Mouse (Mus musculus) forebrain, embryonic 11.5 days (tissue): Measurements from ENCODE around the gene Glb1l. TPM values are rescaled to one million over a fixed set of nuclear protein-coding genes. Genes with fewer than 3 reads are reported as not detected.

Experiments
- ATAC-seq: fragments of 200-750 bp; cut with Nextera tagmentation; replicated peaks from 2 replicates; pipeline ENCODE4 v1.8.0; 2017; ENCODE audit warnings: moderate TSS enrichment; ENCODE audit not compliant: low FRiP score
- DNase-seq: peaks from one replicate; pipeline ENCODE4 v3.0.0-alpha.2; 2017; ENCODE audit warnings: low spot score
- H3K27ac ChIP-seq: fragments of 300-500 bp; sonication (generic); 2 replicates; pipeline ENCODE4 v1.5.1; 2014; ENCODE audit warnings: low read depth, low read length
- H3K27me3 ChIP-seq: fragments of 300-500 bp; sonication (generic); 2 replicates; pipeline ENCODE4 v1.6.1; 2014; ENCODE audit warnings: mild to moderate bottlenecking, low read length, mixed read lengths; ENCODE audit not compliant: control insufficient read depth, insufficient read depth
- H3K36me3 ChIP-seq: fragments of 300-500 bp; sonication (generic); 2 replicates; pipeline ENCODE4 v1.6.1; 2014; ENCODE audit warnings: mild to moderate bottlenecking, low read length, moderate library complexity, mixed read lengths; ENCODE audit not compliant: control insufficient read depth, insufficient read depth
- H3K4me1 ChIP-seq: fragments of 300-500 bp; sonication (generic); replicated peaks from 2 replicates; pipeline ENCODE4 v1.6.1; 2014; ENCODE audit warnings: low read length, mixed read lengths; ENCODE audit not compliant: control insufficient read depth, insufficient read depth
- H3K4me2 ChIP-seq: fragments of 300-500 bp; sonication (generic); 2 replicates; pipeline ENCODE4 v1.6.1; 2014; ENCODE audit warnings: low read depth, mild to moderate bottlenecking, low read length, moderate library complexity, mixed read lengths; ENCODE audit not compliant: severe bottlenecking
- H3K4me3 ChIP-seq: fragments of 300-500 bp; sonication (generic); 2 replicates; pipeline ENCODE4 v1.5.1; 2014; ENCODE audit warnings: low read depth, low read length
- H3K9ac ChIP-seq: fragments of 300-500 bp; sonication (generic); 2 replicates; pipeline ENCODE4 v1.6.1; 2014; ENCODE audit warnings: low read length
- H3K9me3 ChIP-seq: fragments of 300-500 bp; sonication (generic); 2 replicates; pipeline ENCODE4 v1.6.1; 2016; ENCODE audit warnings: low read length, mixed read lengths; ENCODE audit not compliant: control insufficient read depth
- WGBS: fragments of 180-500 bp; shearing (Covaris S2); extraction: QIAGEN DNeasy Blood & Tissue Kit; methylation state at CpG from one replicate; pipeline ENCODE4 v1.1.7; 2014; 5-methylcytosine and 5-hydroxymethylcytosine counted together
- polyA plus RNA-seq: library from polyadenylated mRNA; unstranded; fragments of >200 nt; fragmentation: Nextera tagmentation; extraction: Ambion mirVana; gene quantifications from 2 replicates; pipeline ENCODE4 v1.2.1, GENCODE M21; 2014

Glb1l gene
- polyA plus RNA-seq, 1 experiment from 2014 or later, result 18.5 TPM

DNA sequence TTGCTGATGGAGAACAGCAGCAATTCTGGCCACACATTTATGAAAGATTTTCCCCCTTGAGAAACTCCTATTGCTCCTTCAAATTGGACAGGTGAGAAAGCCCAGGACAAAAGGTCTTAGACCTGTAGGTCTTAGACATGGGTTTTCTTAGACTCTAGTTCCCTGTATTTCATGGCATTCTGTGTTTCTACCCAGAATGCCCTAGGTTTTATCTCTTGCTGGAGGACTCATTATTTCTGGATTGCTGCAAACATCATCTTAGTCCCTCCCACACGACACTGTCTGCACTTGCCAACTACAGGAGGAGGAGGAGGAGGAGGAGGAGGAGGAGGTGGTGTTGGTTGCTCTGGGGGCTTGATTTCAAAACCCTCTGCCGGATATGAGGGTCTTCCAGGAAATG is 15.5 kb upstream of the Glb1l start:
- H3K4me1 ChIP-seq, result no peaks in the 10 kb centered on the region
- H3K9ac ChIP-seq, result no peak overlapping the region
- 75% methylated on average over 2 of the region's 2 CpGs for WGBS
- no peak overlapping the region for H3K4me3 ChIP-seq
- H3K36me3 ChIP-seq, result no peaks in the 10 kb centered on the region
- H3K27me3 ChIP-seq, result peaks cover 5% of the 10 kb centered on the region; the same call in 1 of the 2 replicates
- no peak overlapping the region for H3K4me2 ChIP-seq
- H3K27ac ChIP-seq, result no peak overlapping the region
- no peaks in the 10 kb centered on the region for H3K9me3 ChIP-seq
- DNase-seq (no peak), ATAC-seq (no peak)

DNA sequence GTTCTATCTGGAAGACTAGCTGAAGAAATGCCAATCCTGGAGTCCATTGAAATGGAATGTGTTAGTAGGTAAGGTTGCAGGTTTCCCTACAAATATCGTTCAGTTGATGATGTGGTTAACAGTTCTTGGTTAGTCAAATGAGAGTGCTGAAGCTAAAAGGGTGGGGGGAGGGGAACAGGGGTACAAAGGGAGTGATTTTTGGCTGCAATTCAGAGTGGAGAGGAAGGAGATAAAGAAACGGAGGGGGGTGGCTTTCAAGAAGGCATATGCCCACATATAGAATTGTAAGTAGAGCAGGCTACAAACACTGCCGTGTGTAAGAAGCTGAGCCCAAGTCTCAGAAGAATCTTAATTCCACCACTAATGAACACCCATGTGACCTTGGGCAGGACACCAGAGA is 14.9 kb upstream of the Glb1l start:
- no peak for ATAC-seq
- no peak overlapping the region for H3K4me3 ChIP-seq
- no peak overlapping the region for H3K4me2 ChIP-seq
- H3K9me3 ChIP-seq, result no peaks in the 10 kb centered on the region
- no peaks in the 10 kb centered on the region for H3K36me3 ChIP-seq
- no peak overlapping the region for H3K27ac ChIP-seq
- DNase-seq, result no peak
- no peak overlapping the region for H3K9ac ChIP-seq
- H3K4me1 ChIP-seq, result no peaks in the 10 kb centered on the region
- peaks cover 11% of the 10 kb centered on the region for H3K27me3 ChIP-seq
- WGBS, result 71% methylated on average over 3 of the region's 3 CpGs

DNA sequence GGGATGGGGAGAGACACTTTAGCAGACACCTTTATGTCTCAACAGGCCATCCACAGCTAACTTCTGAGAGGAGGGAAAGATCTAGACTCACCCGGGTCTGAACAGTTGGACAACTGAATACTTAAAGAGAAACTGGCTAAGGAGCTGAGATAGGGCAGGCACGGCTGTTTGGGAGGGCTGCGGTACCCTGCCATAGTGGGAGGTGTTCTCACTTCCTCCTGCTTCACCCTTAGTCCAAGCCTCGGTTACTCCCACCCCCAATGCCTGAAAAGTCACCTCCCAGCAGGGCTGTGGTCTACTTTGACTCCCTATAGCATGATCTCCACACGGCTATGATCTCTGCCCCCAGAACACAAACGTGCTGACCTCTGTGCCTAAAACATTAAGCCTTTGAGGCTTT is 12.9 kb upstream of the Glb1l start:
- ATAC-seq (no peak), DNase-seq (no peak)
- Histone ChIP-seq H3K27ac (no peak overlapping the region), H3K4me1 (peaks cover 9% of the 10 kb centered on the region), H3K36me3 (no peaks in the 10 kb centered on the region), H3K4me3 (no peak overlapping the region), H3K9me3 (no peaks in the 10 kb centered on the region), H3K9ac (no peak overlapping the region), H3K4me2 (no peak overlapping the region), H3K27me3 (peaks cover 30% of the 10 kb centered on the region)
- whole genome bisulfite sequencing, result 73% methylated on average over 6 of the region's 6 CpGs

DNA sequence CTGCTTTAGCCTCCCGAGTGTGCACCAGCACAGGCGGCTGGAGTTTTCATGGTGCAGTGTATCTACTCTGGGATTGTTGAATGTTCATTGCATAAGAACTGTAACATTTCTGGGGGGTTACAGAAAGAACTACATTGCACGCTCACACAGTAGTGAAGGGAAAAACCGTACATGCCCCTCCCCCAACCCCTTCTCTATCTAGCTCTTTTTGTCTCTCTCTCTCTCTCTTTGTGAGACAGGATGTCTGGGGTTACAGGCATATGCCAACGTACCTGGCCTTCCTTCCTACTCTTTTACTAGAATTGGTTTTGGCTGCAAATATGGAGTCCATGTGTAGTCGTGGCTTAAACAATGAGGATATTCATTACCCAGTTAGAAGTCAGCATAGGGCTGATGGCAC is 12.3 kb upstream of the Glb1l start:
- DNase-seq (no peak), ATAC-seq (no peak)
- H3K4me3 ChIP-seq, result no peak overlapping the region
- WGBS, result 82% methylated on average over 6 of the region's 6 CpGs
- H3K4me2 ChIP-seq, result no peak overlapping the region
- H3K27ac ChIP-seq, result no peak overlapping the region
- H3K27me3 ChIP-seq, result peaks cover 36% of the 10 kb centered on the region
- no peaks in the 10 kb centered on the region for H3K36me3 ChIP-seq
- no peak overlapping the region for H3K9ac ChIP-seq
- no peaks in the 10 kb centered on the region for H3K9me3 ChIP-seq
- peaks cover 12% of the 10 kb centered on the region for H3K4me1 ChIP-seq

DNA sequence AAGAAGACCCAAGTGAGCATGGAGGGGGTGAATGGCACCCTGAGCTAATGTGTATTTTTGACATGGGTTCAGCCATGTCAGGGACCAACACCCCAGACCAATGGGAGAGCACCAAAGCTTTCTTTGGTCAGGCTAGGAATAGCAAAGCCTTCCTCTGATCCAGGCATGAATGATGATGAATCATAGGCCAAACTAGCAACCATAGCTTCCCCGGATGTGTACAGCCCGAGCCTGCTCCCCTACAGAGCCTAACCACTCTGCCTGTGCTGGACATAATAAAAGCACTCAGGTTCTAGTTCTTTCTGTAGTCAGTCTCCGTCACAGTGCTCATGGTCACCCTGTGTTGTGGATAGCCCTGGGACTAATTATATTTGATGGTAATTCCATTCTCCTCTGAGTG is 10.9 kb upstream of the Glb1l start:
- Histone ChIP-seq H3K9me3 (no peaks in the 10 kb centered on the region), H3K36me3 (no peaks in the 10 kb centered on the region), H3K9ac (no peak overlapping the region), H3K4me1 (peaks cover 12% of the 10 kb centered on the region), H3K4me2 (no peak overlapping the region), H3K4me3 (no peak overlapping the region), H3K27me3 (peaks cover 48% of the 10 kb centered on the region), H3K27ac (no peak overlapping the region)
- DNase-seq, result no peak
- no peak for ATAC-seq
- 82% methylated on average over 3 of the region's 3 CpGs for WGBS

DNA sequence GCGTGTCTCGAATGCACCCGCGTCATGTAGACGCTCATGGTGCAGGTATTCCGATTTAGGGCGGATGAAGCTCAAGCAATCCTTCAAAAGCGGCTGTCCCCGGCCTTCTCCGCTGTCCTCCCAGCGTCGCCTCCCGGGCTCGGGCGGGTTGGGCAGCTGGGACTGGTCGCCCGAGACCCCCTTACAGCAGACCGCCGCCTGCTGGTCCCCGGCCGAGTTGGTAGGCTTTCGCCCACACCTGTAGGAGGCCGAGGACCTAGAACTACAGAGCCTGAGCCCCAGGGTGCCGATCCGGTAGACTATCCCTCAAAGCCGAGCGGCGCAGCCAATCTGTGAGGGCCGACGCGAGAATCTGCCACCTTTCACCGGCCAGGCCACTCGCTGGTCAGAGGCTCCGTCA is 8.9 kb upstream of the Glb1l start, which contains the start of gene Tuba4a:
Tuba4a (minus strand) TSS at position 335 of the 400 bp plus-strand sequence.
- WGBS, result under 1% methylated on average over 34 of the region's 34 CpGs
- Histone ChIP-seq H3K36me3 (no peaks in the 10 kb centered on the region; the same call in 1 of the 2 replicates), H3K27ac (no peak within 1 kb of the TSS)

DNA sequence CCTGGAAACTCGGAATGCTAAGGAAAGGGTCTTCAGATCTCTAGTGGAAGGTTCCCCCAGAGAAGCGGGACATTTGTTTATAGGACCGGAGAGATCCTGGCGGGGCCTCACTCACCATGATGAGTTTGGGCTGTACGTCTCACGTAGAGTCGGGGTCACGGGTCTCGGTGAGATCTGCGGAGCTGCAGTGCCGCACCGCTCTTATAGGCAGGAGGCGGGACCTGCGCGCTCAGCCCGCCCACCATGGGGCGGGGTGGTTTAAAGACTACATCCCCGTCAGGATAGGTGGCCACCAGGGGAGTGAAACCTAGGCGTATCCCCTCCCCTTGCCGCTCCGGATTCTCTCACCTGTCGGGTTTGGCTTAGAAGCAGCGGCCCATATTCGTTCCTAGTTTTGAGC is 8.5 kb upstream of the Glb1l start:
- H3K36me3 ChIP-seq, result no peaks in the 10 kb centered on the region; the same call in 1 of the 2 replicates
- H3K4me3 ChIP-seq, result peak overlapping the region; percentile 52
- 0% methylated on average over 24 of the region's 24 CpGs for WGBS
- no peaks in the 10 kb centered on the region for H3K9me3 ChIP-seq
- ATAC-seq (peak; percentile 79), DNase-seq (peak; percentile 82)
- H3K9ac ChIP-seq, result peak overlapping the region; percentile 46
- H3K27me3 ChIP-seq, result peaks cover 48% of the 10 kb centered on the region
- H3K4me1 ChIP-seq, result peaks cover 12% of the 10 kb centered on the region
- peak overlapping the region; percentile 94 for H3K4me2 ChIP-seq
- H3K27ac ChIP-seq, result no peak overlapping the region

More for the DNA sequence above, 8.9 kb upstream of the Glb1l start, which contains the start of gene Tuba4a:
- Histone ChIP-seq H3K9ac (peak within 1 kb of the TSS; percentile 46), H3K4me1 (peaks cover 12% of the 10 kb centered on the region), H3K27me3 (peaks cover 48% of the 10 kb centered on the region), H3K4me2 (peak within 1 kb of the TSS; percentile 94), H3K9me3 (no peaks in the 10 kb centered on the region), H3K4me3 (peak within 1 kb of the TSS; percentile 52)
- peak; percentile 57 for ATAC-seq
- DNase-seq, result peak; percentile 67

DNA sequence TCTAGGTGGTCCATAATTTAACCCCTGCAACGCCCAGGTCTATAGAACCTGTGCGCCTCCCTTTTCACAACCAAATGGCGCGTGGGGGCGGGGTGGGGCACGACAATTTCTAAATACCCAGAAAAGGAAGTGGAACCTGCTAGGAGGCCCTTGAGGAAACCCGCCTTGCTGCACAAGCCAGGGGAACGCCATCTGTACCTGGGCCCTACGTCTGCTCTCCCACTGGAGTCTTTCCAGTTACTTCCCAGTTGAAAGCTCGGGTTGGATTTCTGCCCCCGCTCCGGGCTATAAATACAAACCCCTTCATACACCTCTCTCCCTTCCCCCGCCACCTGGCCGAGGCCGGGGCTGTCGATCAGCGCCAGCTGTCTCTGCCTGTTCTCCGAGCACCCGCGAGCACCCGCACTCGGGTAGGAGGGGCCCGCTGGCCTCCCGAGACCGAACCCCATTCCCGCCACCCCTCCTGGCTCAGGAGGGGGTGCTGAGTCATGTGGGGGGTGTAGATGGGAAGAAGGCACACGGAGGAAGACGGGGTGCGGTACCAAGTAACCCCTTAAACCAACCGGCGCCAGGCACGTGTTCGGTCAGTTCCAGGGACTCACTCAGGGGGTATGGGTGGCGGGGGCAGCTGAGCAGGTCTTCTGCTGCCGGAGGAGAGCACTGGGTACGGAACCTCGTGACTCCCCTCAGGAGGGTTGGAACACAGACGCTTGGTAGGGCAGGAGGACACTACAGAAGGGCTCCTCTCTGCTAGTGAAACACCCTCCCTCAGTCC is 7.8 kb upstream of the Glb1l start:
- Histone ChIP-seq H3K4me3 (peak overlapping the region; percentile 52), H3K4me2 (peak overlapping the region; percentile 94), H3K27me3 (peaks cover 48% of the 10 kb centered on the region), H3K9me3 (no peaks in the 10 kb centered on the region), H3K9ac (peak overlapping the region; percentile 17; the same call in 1 of the 2 replicates), H3K27ac (no peak overlapping the region), H3K36me3 (no peaks in the 10 kb centered on the region; the same call in 1 of the 2 replicates), H3K4me1 (peaks cover 12% of the 10 kb centered on the region)
- DNase-seq (peak; percentile 59), ATAC-seq (0 out of 2 replicates have a peak, but pooled peaks have one; percentile 13)
- 3% methylated on average over 38 of the region's 38 CpGs for WGBS

DNA sequence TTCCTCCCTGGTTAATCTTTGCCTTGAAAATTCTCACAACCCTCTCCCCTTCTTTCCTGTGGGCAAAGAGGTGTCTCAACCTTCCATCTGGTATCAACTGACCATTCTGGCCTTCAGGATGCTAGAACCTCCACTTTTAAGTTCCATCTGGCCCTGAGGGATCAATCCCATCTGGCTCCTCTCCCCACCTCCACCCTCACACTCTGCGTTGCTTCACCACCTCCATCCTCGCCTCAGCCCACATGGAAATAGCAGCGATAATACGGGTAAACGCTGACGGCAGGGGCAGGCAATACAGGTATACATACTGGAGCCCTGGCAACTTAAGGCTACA is 7.2 kb upstream of the Glb1l start:
- H3K9me3 ChIP-seq, result no peaks in the 10 kb centered on the region
- 4% methylated on average over 6 of the region's 6 CpGs for WGBS
- no peak for ATAC-seq
- peaks cover 12% of the 10 kb centered on the region for H3K4me1 ChIP-seq
- H3K27me3 ChIP-seq, result peaks cover 48% of the 10 kb centered on the region
- H3K4me3 ChIP-seq, result peak overlapping the region; percentile 52; the same call in 1 of the 2 replicates
- DNase-seq, result no peak
- no peak overlapping the region for H3K9ac ChIP-seq
- no peaks in the 10 kb centered on the region; the same call in 1 of the 2 replicates for H3K36me3 ChIP-seq
- H3K4me2 ChIP-seq, result no peak overlapping the region
- H3K27ac ChIP-seq, result no peak overlapping the region
